Comparison of ENCODE assay signal across 9 mouse cellular contexts in genomic region chr13:37433730-37434129, GRCm38 (mm10).
DNase-seq lines count a peak whose midpoint lies in the region; ATAC-seq and TF ChIP-seq lines count a peak whose summit lies in the region.
"Had no signal": no experiment of that assay in that cellular context is flagged by ENCODE, and none has a peak within 500 bp of the region (broad histone marks: within the 10 kb centered on the region; RNA-seq: fewer than 3 reads in every experiment).

No protein-coding gene starts in this region.

- no peak overlapping the region for H3K4me3 ChIP-seq in kidney, postnatal 0 days (replicated peaks; ENCODE audit: low read depth, low read length)
- H3K4me3 ChIP-seq in forebrain, embryonic 16.5 days (replicated peaks; ENCODE audit: low read length), result no peak overlapping the region
- peak overlapping the region; percentile 16 for H3K4me3 ChIP-seq in myocyte

- no peak for TF ChIP-seq POLR2A in myocyte (IDR thresholded peaks at IDR 0.05; ENCODE audit: insufficient read length, low read depth)

- H3K79me2 ChIP-seq in myocyte (ENCODE audit: control insufficient read depth, insufficient read depth), result no peaks in the 10 kb centered on the region

- no peaks in the 10 kb centered on the region for H3K4me1 ChIP-seq in kidney, postnatal 0 days (replicated peaks; ENCODE audit: insufficient read depth, low read length)
- H3K4me1 ChIP-seq in forebrain, embryonic 16.5 days (replicated peaks; ENCODE audit: control insufficient read depth, insufficient read depth, low read length), result peaks cover 6% of the 10 kb centered on the region; the same call in 1 of the 2 replicates

- DNase-seq in frontal cortex, adult 2 months (ENCODE audit: extremely low spot score in 1 of 2, low spot score in 1 of 2), result no peak
- no peak for DNase-seq in kidney, postnatal 0 days (ENCODE audit: low spot score)
- DNase-seq in kidney, postnatal 4 days, result no peak
- no peak for DNase-seq in gastrocnemius, postnatal 25 days

- H3K27ac ChIP-seq in kidney, postnatal 0 days, result no peak overlapping the region
- H3K27ac ChIP-seq in forebrain, embryonic 16.5 days (ENCODE audit: low read length), result no peak overlapping the region

- no peaks in the 10 kb centered on the region for H3K9me3 ChIP-seq in kidney, postnatal 0 days (replicated peaks; ENCODE audit: low read length)
- no peaks in the 10 kb centered on the region for H3K9me3 ChIP-seq in forebrain, embryonic 16.5 days (ENCODE audit: control insufficient read depth, low read length)

- no peaks in the 10 kb centered on the region for H3K27me3 ChIP-seq in kidney, postnatal 0 days (ENCODE audit: insufficient read depth, low read length)
- H3K27me3 ChIP-seq in forebrain, embryonic 16.5 days (replicated peaks; ENCODE audit: control insufficient read depth, insufficient read depth, low read length), result peaks cover 22% of the 10 kb centered on the region
- no peaks in the 10 kb centered on the region for H3K27me3 ChIP-seq in myocyte (ENCODE audit: control insufficient read depth, insufficient read depth, insufficient read length)
- H3K27me3 ChIP-seq: Patski had no signal

- 0 out of 2 replicates have a peak, but pooled peaks have one; percentile 5 for ATAC-seq in frontal cortex, adult (ENCODE audit: low TSS enrichment)
- no peak for ATAC-seq in kidney, postnatal 0 days (replicated peaks; ENCODE audit: low FRiP score, low read depth)
- peak; percentile 49 for ATAC-seq in forebrain, embryonic 16.5 days
- ATAC-seq in CD4-positive, CD25-positive, alpha-beta regulatory T cell, adult 4 months, result no peak

- WGBS in kidney, postnatal 0 days, result 6% methylated on average over 3 of the region's 3 CpGs
- 19% methylated on average over 3 of the region's 3 CpGs for WGBS in forebrain, embryonic 16.5 days

- H3K36me3 ChIP-seq in kidney, postnatal 0 days (ENCODE audit: insufficient read depth, low read length), result no peaks in the 10 kb centered on the region
- no peaks in the 10 kb centered on the region for H3K36me3 ChIP-seq in forebrain, embryonic 16.5 days (ENCODE audit: control insufficient read depth, insufficient read depth)
- no peaks in the 10 kb centered on the region for H3K36me3 ChIP-seq in myocyte (ENCODE audit: control insufficient read depth, insufficient read depth)

- 0 out of 2 replicates have a peak overlapping the region, but pooled peaks have one; percentile 68 for H3K4me2 ChIP-seq in kidney, postnatal 0 days (ENCODE audit: low read length)
- H3K4me2 ChIP-seq in forebrain, embryonic 16.5 days (ENCODE audit: low read length), result no peak overlapping the region
- H3K4me2 ChIP-seq in myocyte (ENCODE audit: low read depth), result peak overlapping the region; percentile 96

- TF ChIP-seq CTCF in kidney, postnatal 0 days (IDR thresholded peaks at IDR 0.05; ENCODE audit: low read depth), result no peak

- no peak overlapping the region for H3ac ChIP-seq in myocyte (ENCODE audit: control insufficient read depth, insufficient read length)

- H3K9ac ChIP-seq in kidney, postnatal 0 days (ENCODE audit: low read depth, low read length), result no peak overlapping the region
- H3K9ac ChIP-seq in forebrain, embryonic 16.5 days (replicated peaks; ENCODE audit: low read depth, low read length), result no peak overlapping the region

TF ChIP-seq in myocyte, 11 proteins besides CTCF, POLR2A, EP300 and RAD21:
- TF ChIP-seq MYOG (IDR thresholded peaks at IDR 0.05; ENCODE audit: control insufficient read depth in 1 of 3, insufficient read depth in 1 of 3, insufficient read length in 2 of 3, low read depth in 2 of 3) (no peak), E2F4 (IDR thresholded peaks at IDR 0.05; ENCODE audit: insufficient read depth) (no peak), MAX (IDR thresholded peaks at IDR 0.05; ENCODE audit: low read depth) (no peak), TCF3 (IDR thresholded peaks at IDR 0.05; ENCODE audit: insufficient read length, low read depth) (no peak), TCF12 (IDR thresholded peaks at IDR 0.05; ENCODE audit: insufficient read depth, poor library complexity, severe bottlenecking) (no peak), POLR2AphosphoS2 (IDR thresholded peaks at IDR 0.05; ENCODE audit: insufficient read length, low read depth) (no peak), REST (IDR thresholded peaks at IDR 0.05; ENCODE audit: insufficient read depth, insufficient read length) (no peak), CEBPB (IDR thresholded peaks at IDR 0.05; ENCODE audit: insufficient read depth, poor library complexity, severe bottlenecking) (no peak), USF1 (IDR thresholded peaks at IDR 0.05; ENCODE audit: low read depth) (no peak)

Comparison
In these comparisons a context has a peak if more than half of its experiments do, and no peak if none do; other contexts are left out.
1. ATAC-seq: peak in frontal cortex, adult (single experiment) and forebrain, embryonic 16.5 days (single experiment); none in kidney, postnatal 0 days (single experiment) and CD4-positive, CD25-positive, alpha-beta regulatory T cell, adult 4 months (single experiment).